Mouse (Mus musculus) midbrain, postnatal 0 days (tissue): ENCODE results near the gene Wfdc10. TPM values are rescaled to one million over a fixed set of nuclear protein-coding genes. Genes with fewer than 3 reads are reported as not detected.
A peak's percentile ranks its signal among the peaks of the same experiment; 100 is the strongest.
"Not testable (repeated sequence)": the region's sequence is repeated elsewhere in the genome, so short reads cannot be mapped to it uniquely, and the experiment has no call there.

Experiments used
- ATAC-seq: fragments of 200-750 bp; cut with Nextera tagmentation; 2 replicates; pipeline ENCODE4 v1.8.0; 2017; ENCODE audit warnings: moderate number of reproducible peaks, mild to moderate bottlenecking, moderate TSS enrichment, moderate library complexity; ENCODE audit not compliant: low FRiP score
- DNase-seq: peaks from one replicate; pipeline ENCODE4 v3.0.0-alpha.2; 2015; ENCODE audit warnings: low spot score
- H3K27ac ChIP-seq: fragments of 300-500 bp; sonication (generic); 2 replicates; pipeline ENCODE4 v1.5.1; 2014; ENCODE audit warnings: low read depth, mild to moderate bottlenecking, low read length, mixed read lengths
- H3K27me3 ChIP-seq: fragments of 300-500 bp; sonication (generic); 2 replicates; pipeline ENCODE4 v1.6.1; 2014; ENCODE audit warnings: low read length, control low read depth, mixed read lengths; ENCODE audit not compliant: insufficient read depth
- H3K36me3 ChIP-seq: fragments of 300-500 bp; sonication (generic); 2 replicates; pipeline ENCODE4 v1.6.1; 2014; ENCODE audit warnings: low read length, control low read depth, mixed read lengths; ENCODE audit not compliant: insufficient read depth
- H3K4me1 ChIP-seq: fragments of 300-500 bp; sonication (generic); 2 replicates; pipeline ENCODE4 v1.6.1; 2014; ENCODE audit warnings: mild to moderate bottlenecking, control low read depth, antibody characterized with exemption, low read length, mixed read lengths; ENCODE audit not compliant: insufficient read depth
- H3K4me2 ChIP-seq: fragments of 300-500 bp; sonication (generic); 2 replicates; pipeline ENCODE4 v1.6.1; 2014; ENCODE audit warnings: low read depth, mild to moderate bottlenecking, low read length, mixed read lengths; ENCODE audit not compliant: poor library complexity, severe bottlenecking
- H3K4me3 ChIP-seq: fragments of 300-500 bp; sonication (generic); 2 replicates; pipeline ENCODE4 v1.5.1; 2014; ENCODE audit warnings: low read depth, mild to moderate bottlenecking, low read length, moderate library complexity
- H3K9ac ChIP-seq: fragments of 300-500 bp; sonication (generic); replicated peaks from 2 replicates; pipeline ENCODE4 v1.6.1; 2014; ENCODE audit warnings: mild to moderate bottlenecking, low read length, moderate library complexity, mixed read lengths; ENCODE audit not compliant: poor library complexity, severe bottlenecking
- H3K9me3 ChIP-seq: fragments of 300-500 bp; sonication (generic); 2 replicates; pipeline ENCODE4 v1.6.1; 2016; ENCODE audit warnings: low read length, control low read depth
- CTCF ChIP-seq: IDR thresholded peaks from 2 replicates; pipeline ENCODE4 v1.5.1; 2016; ENCODE audit warnings: antibody characterized with exemption, mild to moderate bottlenecking
- WGBS: fragments of 180-500 bp; shearing (Covaris S2); extraction: QIAGEN DNeasy Blood & Tissue Kit; methylation state at CpG from one replicate; pipeline ENCODE4 v1.1.7; 2014; 5-methylcytosine and 5-hydroxymethylcytosine counted together
- polyA plus RNA-seq: library from polyadenylated mRNA; unstranded; fragments of >200 nt; fragmentation: Nextera tagmentation; extraction: Ambion mirVana; gene quantifications from 2 replicates; pipeline ENCODE4 v1.2.1, GENCODE M21; 2015
- total RNA-seq: library from RNA; depleted of rRNA; stranded (reverse); fragments of >200 nt; gene quantifications from 2 replicates; pipeline ENCODE4 v1.2.3, GENCODE M21; 2014; rRNA removed

Gene Wfdc10
- total RNA-seq, result 3.5 TPM in 1 of 2 replicates, not detected in the other
- 0.38 and 0.42 TPM in 2 replicates for polyA plus RNA-seq

- Histone ChIP-seq H3K4me2 (no peak within 1 kb of the TSS), H3K36me3 (no peaks in the 10 kb centered on the region), H3K27ac (no peak within 1 kb of the TSS), H3K9ac (no peak within 1 kb of the TSS), H3K4me3 (no peak within 1 kb of the TSS), H3K4me1 (no peaks in the 10 kb centered on the region), H3K9me3 (no peaks in the 10 kb centered on the region), H3K27me3 (no peaks in the 10 kb centered on the region)
- DNase-seq (peak; percentile 41), ATAC-seq (no peak)
- peak; percentile 82 for TF ChIP-seq CTCF
- 18% methylated on average over 11 of the region's 11 CpGs for WGBS
Measured at GRCm38 (mm10) chr2:164655858-164656257, at the start of gene Wfdc10. Wfdc10 (plus strand) TSS chr2:164656046.

GRCm38 (mm10) chr2:164608781-164609180 lies 47.1 kb upstream of the Wfdc10 start:
- no peak for ATAC-seq
- H3K9ac ChIP-seq, result no peak overlapping the region
- H3K36me3 ChIP-seq, result no peaks in the 10 kb centered on the region
- WGBS, result 78% methylated on average over 6 of the region's 6 CpGs
- H3K4me1 ChIP-seq, result no peaks in the 10 kb centered on the region
- TF ChIP-seq CTCF, result no peak
- H3K27ac ChIP-seq, result no peak overlapping the region
- no peak overlapping the region for H3K4me2 ChIP-seq
- no peak overlapping the region for H3K4me3 ChIP-seq
- no peaks in the 10 kb centered on the region for H3K27me3 ChIP-seq
- no peaks in the 10 kb centered on the region for H3K9me3 ChIP-seq
- no peak for DNase-seq

GRCm38 (mm10) chr2:164613471-164613870 lies 42.4 kb upstream of the Wfdc10 start, which contains the start of the genes Wfdc6b and Wfdc8:
Wfdc6b (plus strand) TSS chr2:164613522.
Wfdc8 (minus strand) TSS chr2:164613626.
- not testable (repeated sequence) for H3K4me2 ChIP-seq, H3K4me3 ChIP-seq, H3K36me3 ChIP-seq, ATAC-seq, H3K9me3 ChIP-seq, H3K9ac ChIP-seq, H3K27ac ChIP-seq, H3K4me1 ChIP-seq, H3K27me3 ChIP-seq, DNase-seq
- 52% methylated on average over 8 of the region's 8 CpGs for WGBS

- Histone ChIP-seq H3K9me3 (no peaks in the 10 kb centered on the region), H3K4me3 (no peak overlapping the region), H3K4me1 (no peaks in the 10 kb centered on the region), H3K9ac (no peak overlapping the region), H3K27ac (no peak overlapping the region), H3K27me3 (no peaks in the 10 kb centered on the region), H3K36me3 (no peaks in the 10 kb centered on the region), H3K4me2 (no peak overlapping the region)
- DNase-seq (no peak), ATAC-seq (no peak)
- 88% methylated on average over 3 of the region's 3 CpGs for WGBS
- no peak for TF ChIP-seq CTCF
Measured at GRCm38 (mm10) chr2:164615386-164615785, 40.5 kb upstream of the Wfdc10 start.

- WGBS, result 85% methylated on average over 5 of the region's 5 CpGs
- TF ChIP-seq CTCF, result no peak
Measured at GRCm38 (mm10) chr2:164619050-164619449, 36.8 kb upstream of the Wfdc10 start.

GRCm38 (mm10) chr2:164621775-164622174 lies 34.1 kb upstream of the Wfdc10 start:
- no peak for DNase-seq
- Histone ChIP-seq H3K4me3 (no peak overlapping the region), H3K27me3 (no peaks in the 10 kb centered on the region), H3K27ac (no peak overlapping the region), H3K36me3 (no peaks in the 10 kb centered on the region), H3K4me2 (no peak overlapping the region), H3K4me1 (no peaks in the 10 kb centered on the region), H3K9me3 (no peaks in the 10 kb centered on the region), H3K9ac (no peak overlapping the region)
- TF ChIP-seq CTCF, result no peak
- WGBS, result 83% methylated on average over 4 of the region's 4 CpGs
- no peak for ATAC-seq

More at GRCm38 (mm10) chr2:164619050-164619449, 36.8 kb upstream of the Wfdc10 start:
- no peak for ATAC-seq
- H3K4me1 ChIP-seq, result no peaks in the 10 kb centered on the region
- no peak overlapping the region for H3K27ac ChIP-seq
- no peak overlapping the region for H3K9ac ChIP-seq
- H3K4me2 ChIP-seq, result no peak overlapping the region
- DNase-seq, result no peak
- H3K36me3 ChIP-seq, result no peaks in the 10 kb centered on the region
- no peak overlapping the region for H3K4me3 ChIP-seq
- H3K27me3 ChIP-seq, result no peaks in the 10 kb centered on the region
- no peaks in the 10 kb centered on the region for H3K9me3 ChIP-seq
